Mouse (Mus musculus): Measurements from ENCODE around the gene Ankrd13a. TPM values are rescaled to one million over a fixed set of nuclear protein-coding genes. Genes with fewer than 3 reads are reported as not detected.
A peak's percentile ranks its signal among the peaks of the same experiment; 100 is the strongest.

Ankrd13a gene
- total and polyA plus RNA-seq, 3 experiments: 110 to 184 (median 180) TPM

GRCm38 (mm10) chr5:114772456-114773203 lies 1.8 kb upstream of the Ankrd13a start:
- Histone ChIP-seq H3K4me1 (ENCODE audit: control insufficient read depth in 1 of 2, insufficient read depth in 2 of 2, low read length in 2 of 2) (peaks cover 0 to 16% of the 10 kb centered on the region in 2 experiments; a peak in 3 of 4 replicates), H3K36me3 (ENCODE audit: control insufficient read depth in 1 of 2, insufficient read depth in 2 of 2, low read length in 2 of 2) (peaks cover 3 to 12% of the 10 kb centered on the region in 2 experiments), H3K4me3 (ENCODE audit: control insufficient read depth in 1 of 2, insufficient read depth in 1 of 2, low read depth in 2 of 2, low read length in 2 of 2) (peak overlapping the region; percentile 71 to 77), H3K27ac (ENCODE audit: control insufficient read depth, low read depth, low read length) (peak overlapping the region; percentile 80), H3K9me3 (replicated peaks; ENCODE audit: insufficient read depth, low read length) (no peaks in the 10 kb centered on the region), H3K79me2 (ENCODE audit: control insufficient read depth, insufficient read depth, low read length, poor library complexity) (peaks cover 88% of the 10 kb centered on the region), H3K9ac (ENCODE audit: control insufficient read depth, low read depth, low read length, poor library complexity, severe bottlenecking) (peak overlapping the region; percentile 94), H3K27me3 (ENCODE audit: control insufficient read depth in 1 of 2, insufficient read depth in 2 of 2, low read length in 2 of 2) (no peaks in the 10 kb centered on the region)
- peak; percentile 60 for DNase-seq (ENCODE audit: low read depth, low spot score)
- TF ChIP-seq GATA1 (IDR thresholded peaks at IDR 0.05; ENCODE audit: low read depth, low read length) (no peak), CHD1 (IDR thresholded peaks at IDR 0.05; ENCODE audit: low read depth, low read length) (peak; percentile 77; the same call in 1 of the 2 replicates), MYB (IDR thresholded peaks at IDR 0.05; ENCODE audit: low read depth, low read length) (peak; percentile 27; the same call in 1 of the 2 replicates), NRF1 (IDR thresholded peaks at IDR 0.05; ENCODE audit: insufficient read depth, low read depth, low read length, poor library complexity, severe bottlenecking) (0 out of 2 replicates have a peak, but pooled peaks have one; percentile 16), SMC3 (IDR thresholded peaks at IDR 0.05; ENCODE audit: low read depth, low read length) (no peak), USF2 (IDR thresholded peaks at IDR 0.05; ENCODE audit: borderline replicate concordance in 1 of 2, insufficient read depth in 1 of 2, low read depth in 1 of 2, low read length in 2 of 2) (no peak), TBP (IDR thresholded peaks at IDR 0.05; ENCODE audit: low read depth, low read length) (no peak), ELF1 (IDR thresholded peaks at IDR 0.05; ENCODE audit: low read depth, low read length) (no peak), EP300 (IDR thresholded peaks at IDR 0.05; ENCODE audit: low read depth in 1 of 2, low read length in 2 of 2) (no peak; a peak in 1 of 4 replicates), MAZ (IDR thresholded peaks at IDR 0.05; ENCODE audit: low read depth, low read length) (no peak), POLR2A (IDR thresholded peaks at IDR 0.05; ENCODE audit: control insufficient read depth in 1 of 2, insufficient read depth in 1 of 2, low read depth in 1 of 2, low read length in 2 of 2, poor library complexity in 1 of 2) (no peak), CHD2 (IDR thresholded peaks at IDR 0.05; ENCODE audit: low read length) (no peak), ZKSCAN1 (IDR thresholded peaks at IDR 0.05; ENCODE audit: low read depth, low read length) (no peak), MAX (IDR thresholded peaks at IDR 0.05; ENCODE audit: low read length) (no peak), ETS1 (IDR thresholded peaks at IDR 0.05; ENCODE audit: low read depth, low read length) (0 out of 2 replicates have a peak, but pooled peaks have one; percentile 17), MXI1 (IDR thresholded peaks at IDR 0.05; ENCODE audit: low read depth, low read length) (no peak), BHLHE40 (IDR thresholded peaks at IDR 0.05; ENCODE audit: borderline replicate concordance, low read depth, low read length) (no peak), KAT2A (conservative IDR thresholded peaks at IDR 0.05; ENCODE audit: low read depth, low read length) (no peak), POLR2AphosphoS2 (IDR thresholded peaks at IDR 0.05; ENCODE audit: low read length) (no peak), TCF12 (IDR thresholded peaks at IDR 0.05; ENCODE audit: low read depth, low read length) (no peak), MEF2A (IDR thresholded peaks at IDR 0.05; ENCODE audit: extremely low read depth, insufficient replicate concordance, low read depth, low read length, poor library complexity, severe bottlenecking) (no peak), UBTF (IDR thresholded peaks at IDR 0.05; ENCODE audit: borderline replicate concordance, insufficient read depth, low read depth, low read length) (no peak), SIN3A (IDR thresholded peaks at IDR 0.05; ENCODE audit: low read length) (peak; percentile 22; the same call in 1 of the 2 replicates), POLR2AphosphoS5 (IDR thresholded peaks at IDR 0.05; ENCODE audit: borderline replicate concordance, low read depth, low read length) (no peak), ZMIZ1 (IDR thresholded peaks at IDR 0.05; ENCODE audit: low read depth, low read length) (no peak), ZNF384 (IDR thresholded peaks at IDR 0.05; ENCODE audit: low read depth, low read length) (no peak), TAL1 (IDR thresholded peaks at IDR 0.05; ENCODE audit: low read length) (no peak), MYC (IDR thresholded peaks at IDR 0.05; ENCODE audit: low read depth, low read length) (no peak), RCOR1 (IDR thresholded peaks at IDR 0.05; ENCODE audit: low read depth, low read length) (no peak), RAD21 (IDR thresholded peaks at IDR 0.05; ENCODE audit: low read depth, low read length) (no peak), NELFE (IDR thresholded peaks at IDR 0.05; ENCODE audit: low read depth, low read length) (no peak), CTCF (IDR thresholded peaks at IDR 0.05 in 2 of 3, conservative IDR thresholded peaks at IDR 0.05 in 1 of 3; ENCODE audit: control insufficient read depth in 1 of 3, insufficient read depth in 1 of 3, low read depth in 2 of 3, low read length in 3 of 3, poor library complexity in 1 of 3, severe bottlenecking in 1 of 3) (no peak), E2F4 (IDR thresholded peaks at IDR 0.05; ENCODE audit: borderline replicate concordance, low read depth, low read length) (no peak), USF1 (IDR thresholded peaks at IDR 0.05; ENCODE audit: low read depth, low read length) (no peak), JUND (IDR thresholded peaks at IDR 0.05; ENCODE audit: low read depth, low read length) (no peak), GABPA (IDR thresholded peaks at IDR 0.05; ENCODE audit: low read depth, low read length) (no peak)

Data from MEL (cell line).